Mouse (Mus musculus): ENCODE measurements at regions not wholly inside any gene's neighbourhood (a gene's known extent, or its start where the extent isn't known, plus 50 kb on each side); places are given as distances from the start of the nearest gene placed in this dataset.

- no peak overlapping the region for H3K27ac ChIP-seq
- ATAC-seq (ENCODE audit: insufficient number of reproducible peaks, low FRiP score, low TSS enrichment, low read depth) = no peak
- 55% methylated on average over 12 of the region's 12 CpGs for WGBS
These were observed 178.3 kb upstream of the Rgma start for GRCm38 (mm10) chr7:73196851-73197531.

GRCm38 (mm10) chr7:73198069-73198468 is 177.2 kb upstream of the Rgma start:
- no peaks in the 10 kb centered on the region for H3K27me3 ChIP-seq
- 51% methylated on average over 5 of the region's 5 CpGs for WGBS
- H3K9me3 ChIP-seq = no peaks in the 10 kb centered on the region
- no peak overlapping the region for H3K4me3 ChIP-seq
- H3K4me2 ChIP-seq = no peak overlapping the region
- ATAC-seq (ENCODE audit: insufficient number of reproducible peaks, low FRiP score, low TSS enrichment, low read depth) = no peak
- peaks cover 13% of the 10 kb centered on the region for H3K4me1 ChIP-seq
- no peak overlapping the region for H3K9ac ChIP-seq
- H3K27ac ChIP-seq = no peak overlapping the region
- H3K36me3 ChIP-seq = no peaks in the 10 kb centered on the region

More at GRCm38 (mm10) chr7:73196851-73197531, 178.3 kb upstream of the Rgma start:
- no peaks in the 10 kb centered on the region for H3K27me3 ChIP-seq
- H3K36me3 ChIP-seq = no peaks in the 10 kb centered on the region
- no peaks in the 10 kb centered on the region for H3K9me3 ChIP-seq
- H3K4me3 ChIP-seq = no peak overlapping the region
- H3K4me2 ChIP-seq = no peak overlapping the region
- peaks cover 13% of the 10 kb centered on the region for H3K4me1 ChIP-seq
- H3K9ac ChIP-seq = no peak overlapping the region

GRCm38 (mm10) chr7:73199967-73200366 is 175.3 kb upstream of the Rgma start:
- Histone ChIP-seq H3K4me3 (no peak overlapping the region), H3K27ac (no peak overlapping the region), H3K9me3 (no peaks in the 10 kb centered on the region), H3K27me3 (no peaks in the 10 kb centered on the region), H3K36me3 (no peaks in the 10 kb centered on the region), H3K4me1 (peaks cover 13% of the 10 kb centered on the region), H3K9ac (no peak overlapping the region), H3K4me2 (no peak overlapping the region)
- 83% methylated on average over 6 of the region's 6 CpGs for WGBS
- ATAC-seq (ENCODE audit: insufficient number of reproducible peaks, low FRiP score, low TSS enrichment, low read depth) = no peak

DNA sequence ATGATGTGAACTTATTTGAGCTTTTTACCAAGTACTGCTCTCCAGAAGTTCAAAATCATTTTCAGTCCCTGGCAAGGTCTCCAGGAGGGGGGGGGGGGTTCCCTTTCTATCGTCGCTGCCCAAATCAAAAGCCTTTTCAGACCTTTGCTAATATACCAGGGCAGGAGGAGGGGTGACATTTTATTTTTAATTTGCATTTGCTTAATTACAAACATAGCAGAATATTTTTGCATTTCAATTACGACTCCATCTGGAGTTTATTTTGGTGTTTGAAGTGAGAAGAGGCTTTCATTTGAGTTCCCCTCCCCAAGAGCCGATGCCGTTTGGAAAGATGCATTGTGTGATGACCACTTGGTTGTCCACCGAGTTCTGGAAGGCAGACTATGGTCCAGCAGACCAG is 174.0 kb upstream of the Rgma start:
- Histone ChIP-seq H3K9ac (no peak overlapping the region), H3K27ac (no peak overlapping the region), H3K9me3 (no peaks in the 10 kb centered on the region), H3K4me3 (no peak overlapping the region), H3K4me2 (no peak overlapping the region), H3K4me1 (peaks cover 13% of the 10 kb centered on the region), H3K27me3 (no peaks in the 10 kb centered on the region), H3K36me3 (no peaks in the 10 kb centered on the region)
- no peak for ATAC-seq (ENCODE audit: insufficient number of reproducible peaks, low FRiP score, low TSS enrichment, low read depth)
- WGBS = 55% methylated on average over 6 of the region's 6 CpGs

- no peak for ATAC-seq (ENCODE audit: insufficient number of reproducible peaks, low FRiP score, low TSS enrichment, low read depth)
- WGBS = 60% methylated on average over 7 of the region's 7 CpGs
These were observed 168.1 kb upstream of the Rgma start for GRCm38 (mm10) chr7:73206922-73207811.

GRCm38 (mm10) chr7:73208479-73208816 is 166.9 kb upstream of the Rgma start:
- no peaks in the 10 kb centered on the region for H3K36me3 ChIP-seq
- no peaks in the 10 kb centered on the region for H3K27me3 ChIP-seq
- no peaks in the 10 kb centered on the region for H3K9me3 ChIP-seq
- no peak for ATAC-seq (ENCODE audit: insufficient number of reproducible peaks, low FRiP score, low TSS enrichment, low read depth)
- no peak overlapping the region for H3K4me2 ChIP-seq
- H3K27ac ChIP-seq = no peak overlapping the region
- peaks cover 14% of the 10 kb centered on the region for H3K4me1 ChIP-seq
- no peak overlapping the region for H3K9ac ChIP-seq
- WGBS = 55% methylated on average over 4 of the region's 4 CpGs
- no peak overlapping the region for H3K4me3 ChIP-seq

More at GRCm38 (mm10) chr7:73206922-73207811, 168.1 kb upstream of the Rgma start:
- H3K27ac ChIP-seq = no peak overlapping the region
- no peak overlapping the region for H3K4me3 ChIP-seq
- no peaks in the 10 kb centered on the region for H3K36me3 ChIP-seq
- no peaks in the 10 kb centered on the region for H3K9me3 ChIP-seq
- no peak overlapping the region for H3K9ac ChIP-seq
- no peak overlapping the region for H3K4me2 ChIP-seq
- H3K27me3 ChIP-seq = no peaks in the 10 kb centered on the region
- H3K4me1 ChIP-seq = peaks cover 14% of the 10 kb centered on the region

DNA sequence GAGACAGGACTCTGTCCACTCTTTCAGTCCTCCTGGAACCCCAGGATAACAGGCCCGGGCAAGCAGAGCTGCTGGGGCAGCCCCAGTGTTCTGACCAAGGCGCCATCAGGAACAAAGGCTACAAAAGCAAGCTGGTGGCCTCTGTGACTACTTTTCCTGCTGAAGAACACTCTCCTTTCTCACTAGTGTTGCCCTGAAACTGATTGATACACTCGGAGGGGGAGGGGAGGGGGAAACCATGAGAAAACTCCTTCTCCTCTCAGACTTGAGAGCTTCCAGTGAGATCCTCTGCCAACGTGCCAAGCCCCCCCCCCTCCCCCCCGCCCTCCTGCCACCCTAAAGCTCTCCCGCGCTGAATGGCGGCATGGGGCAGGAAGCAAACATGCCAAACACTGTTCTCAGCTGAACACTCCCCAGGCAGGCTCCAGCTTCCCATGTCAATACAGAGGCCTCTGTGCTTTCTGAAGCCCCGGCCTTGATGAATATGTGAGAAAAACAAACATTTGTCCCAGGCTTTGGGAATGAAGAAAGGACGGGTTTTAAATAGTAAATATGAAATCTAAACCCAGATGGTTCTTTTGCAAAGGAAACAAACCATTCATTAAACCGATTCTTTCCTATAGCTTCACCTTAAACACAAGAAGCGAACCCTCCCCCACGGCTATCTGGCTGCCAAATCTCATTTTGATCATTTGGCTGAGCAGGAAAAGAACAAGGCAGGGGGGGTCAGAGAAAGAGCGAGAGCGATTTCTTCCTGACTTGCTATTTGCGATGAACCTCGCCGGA is 166.3 kb upstream of the Rgma start:
- Histone ChIP-seq H3K4me1 (peaks cover 14% of the 10 kb centered on the region), H3K27ac (no peak overlapping the region), H3K36me3 (no peaks in the 10 kb centered on the region), H3K9ac (no peak overlapping the region), H3K4me3 (no peak overlapping the region), H3K9me3 (no peaks in the 10 kb centered on the region), H3K27me3 (no peaks in the 10 kb centered on the region), H3K4me2 (no peak overlapping the region)
- no peak for ATAC-seq (ENCODE audit: insufficient number of reproducible peaks, low FRiP score, low TSS enrichment, low read depth)
- WGBS = 41% methylated on average over 18 of the region's 18 CpGs

- no peak overlapping the region for H3K4me3 ChIP-seq
- no peaks in the 10 kb centered on the region for H3K36me3 ChIP-seq
- no peaks in the 10 kb centered on the region for H3K9me3 ChIP-seq
- no peaks in the 10 kb centered on the region for H3K27me3 ChIP-seq
- no peak overlapping the region for H3K4me2 ChIP-seq
- ATAC-seq (ENCODE audit: insufficient number of reproducible peaks, low FRiP score, low TSS enrichment, low read depth) = no peak
- H3K4me1 ChIP-seq = peaks cover 14% of the 10 kb centered on the region
- no peak overlapping the region for H3K9ac ChIP-seq
- WGBS = 67% methylated on average over 7 of the region's 7 CpGs
- H3K27ac ChIP-seq = no peak overlapping the region
These were observed 165.2 kb upstream of the Rgma start for GRCm38 (mm10) chr7:73210078-73210477.

GRCm38 (mm10) chr7:73222237-73222915 is 152.9 kb upstream of the Rgma start:
- H3K4me2 ChIP-seq = no peak overlapping the region
- 37% methylated on average over 4 of the region's 4 CpGs for WGBS
- H3K4me3 ChIP-seq = no peak overlapping the region
- H3K27me3 ChIP-seq = no peaks in the 10 kb centered on the region
- H3K4me1 ChIP-seq = peaks cover 8% of the 10 kb centered on the region
- ATAC-seq (ENCODE audit: insufficient number of reproducible peaks, low FRiP score, low TSS enrichment, low read depth) = no peak
- H3K36me3 ChIP-seq = no peaks in the 10 kb centered on the region
- H3K9me3 ChIP-seq = no peaks in the 10 kb centered on the region
- no peak overlapping the region for H3K27ac ChIP-seq
- H3K9ac ChIP-seq = no peak overlapping the region

GRCm38 (mm10) chr7:73222929-73223512 is 152.3 kb upstream of the Rgma start:
- Histone ChIP-seq H3K4me2 (no peak overlapping the region), H3K4me1 (peaks cover 8% of the 10 kb centered on the region), H3K27me3 (no peaks in the 10 kb centered on the region), H3K36me3 (no peaks in the 10 kb centered on the region), H3K9me3 (no peaks in the 10 kb centered on the region), H3K4me3 (no peak overlapping the region), H3K27ac (no peak overlapping the region), H3K9ac (no peak overlapping the region)
- WGBS = 50% methylated on average over 2 of the region's 2 CpGs
- ATAC-seq (ENCODE audit: insufficient number of reproducible peaks, low FRiP score, low TSS enrichment, low read depth) = no peak

GRCm38 (mm10) chr7:73233539-73234158 is 141.7 kb upstream of the Rgma start:
- no peak overlapping the region for H3K4me3 ChIP-seq
- H3K9me3 ChIP-seq = no peaks in the 10 kb centered on the region
- WGBS = 77% methylated on average over 8 of the region's 8 CpGs
- no peaks in the 10 kb centered on the region for H3K36me3 ChIP-seq
- ATAC-seq (ENCODE audit: insufficient number of reproducible peaks, low FRiP score, low TSS enrichment, low read depth) = no peak
- no peak overlapping the region for H3K4me2 ChIP-seq
- H3K27ac ChIP-seq = no peak overlapping the region
- no peaks in the 10 kb centered on the region for H3K27me3 ChIP-seq
- no peak overlapping the region for H3K9ac ChIP-seq
- no peaks in the 10 kb centered on the region for H3K4me1 ChIP-seq

Measured in limb, embryonic 15.5 days (tissue).